Mouse (Mus musculus): ENCODE data around the gene Il18rap. TPM values are rescaled to one million over a fixed set of nuclear protein-coding genes. Genes with fewer than 3 reads are reported as not detected.

The Il18rap gene
- 0.10 TPM in 1 of 2 replicates, not detected in the other for polyA plus RNA-seq (2016; fragmentation: Nextera tagmentation; extraction: Ambion mirVana)

- H3K4me1 ChIP-seq, result no peaks in the 10 kb centered on the region
- H3K36me3 ChIP-seq, result no peaks in the 10 kb centered on the region
- H3K4me3 ChIP-seq, result no peak within 1 kb of the TSS
- 63% methylated on average over 9 of the region's 9 CpGs for WGBS
- H3K9me3 ChIP-seq (replicated peaks), result no peaks in the 10 kb centered on the region; the same call in 1 of the 2 replicates
- no peak for DNase-seq (ENCODE audit: low spot score)
- no peaks in the 10 kb centered on the region for H3K27me3 ChIP-seq (ENCODE audit: low read depth, poor library complexity, severe bottlenecking)
- H3K27ac ChIP-seq (replicated peaks), result no peak within 1 kb of the TSS
Measured at GRCm38 (mm10) chr1:40514851-40515585, at the start of gene Il18rap. Il18rap (plus strand) TSS chr1:40515362.

GRCm38 (mm10) chr1:40465477-40466430, 49.4 kb upstream of the Il18rap start, which contains the start of gene Il18r1:
Il18r1 (plus strand) TSS chr1:40465552.
- Histone ChIP-seq H3K27me3 (ENCODE audit: low read depth, poor library complexity, severe bottlenecking) (no peaks in the 10 kb centered on the region), H3K4me1 (no peaks in the 10 kb centered on the region), H3K9me3 (replicated peaks) (no peaks in the 10 kb centered on the region), H3K27ac (replicated peaks) (no peak within 1 kb of the TSS), H3K36me3 (no peaks in the 10 kb centered on the region), H3K4me3 (no peak within 1 kb of the TSS)
- 46% methylated on average over 20 of the region's 20 CpGs for WGBS
- no peak for DNase-seq (ENCODE audit: low spot score)

DNA sequence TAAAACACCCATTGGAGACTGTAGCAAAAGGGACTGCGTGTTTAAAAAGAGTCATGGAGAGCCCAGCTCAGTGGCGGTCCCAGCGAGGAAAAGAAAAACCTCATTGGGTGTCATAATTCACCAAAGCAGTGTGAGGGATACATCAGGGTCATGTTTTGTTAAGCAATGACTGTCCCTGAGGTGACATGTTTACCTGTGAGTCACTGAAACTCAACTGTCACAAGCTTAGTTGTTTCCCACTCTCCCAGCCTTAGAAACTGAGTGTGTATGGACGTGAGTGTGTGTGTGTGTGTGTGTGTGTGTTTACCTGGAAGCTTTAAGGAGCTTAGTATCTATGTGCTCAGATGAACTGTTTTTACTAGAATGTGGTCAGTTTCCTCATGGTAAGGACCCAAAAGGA, 47.9 kb upstream of the Il18rap start:
- no peaks in the 10 kb centered on the region for H3K36me3 ChIP-seq
- 88% methylated on average over 4 of the region's 4 CpGs for WGBS
- H3K9me3 ChIP-seq (replicated peaks), result no peaks in the 10 kb centered on the region
- no peak overlapping the region for H3K4me3 ChIP-seq
- H3K4me1 ChIP-seq, result no peaks in the 10 kb centered on the region
- no peak for DNase-seq (ENCODE audit: low spot score)
- H3K27ac ChIP-seq (replicated peaks), result no peak overlapping the region
- H3K27me3 ChIP-seq (ENCODE audit: low read depth, poor library complexity, severe bottlenecking), result no peaks in the 10 kb centered on the region

DNA sequence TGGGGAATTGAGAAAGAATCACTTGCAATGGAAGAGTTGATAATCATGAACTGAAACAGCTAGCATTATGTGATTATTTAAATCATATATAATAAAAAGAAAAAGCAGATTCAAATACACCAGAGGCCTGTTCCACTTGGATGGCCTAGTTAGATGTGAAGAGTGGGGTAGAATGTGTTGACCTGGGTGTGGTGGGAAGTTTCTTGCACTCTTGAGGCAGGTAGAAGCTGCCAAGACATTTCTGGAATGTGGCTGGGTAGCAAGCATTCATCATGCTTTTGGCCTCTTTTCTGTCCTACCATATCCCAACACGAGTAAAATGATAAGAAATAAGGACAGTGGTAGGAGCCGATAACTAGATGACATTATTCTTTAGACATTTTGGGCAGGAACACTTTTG, 46.4 kb upstream of the Il18rap start:
- Histone ChIP-seq H3K36me3 (no peaks in the 10 kb centered on the region), H3K27me3 (ENCODE audit: low read depth, poor library complexity, severe bottlenecking) (no peaks in the 10 kb centered on the region), H3K27ac (replicated peaks) (no peak overlapping the region), H3K4me3 (no peak overlapping the region), H3K4me1 (no peaks in the 10 kb centered on the region), H3K9me3 (replicated peaks) (no peaks in the 10 kb centered on the region)
- DNase-seq (ENCODE audit: low spot score), result no peak
- 88% methylated on average over 2 of the region's 2 CpGs for WGBS

GRCm38 (mm10) chr1:40469900-40470299, 45.3 kb upstream of the Il18rap start:
- Histone ChIP-seq H3K36me3 (no peaks in the 10 kb centered on the region), H3K9me3 (replicated peaks) (no peaks in the 10 kb centered on the region), H3K27ac (replicated peaks) (no peak overlapping the region), H3K27me3 (ENCODE audit: low read depth, poor library complexity, severe bottlenecking) (no peaks in the 10 kb centered on the region), H3K4me3 (no peak overlapping the region), H3K4me1 (no peaks in the 10 kb centered on the region)
- WGBS, result 90% methylated on average over 12 of the region's 12 CpGs
- DNase-seq (ENCODE audit: low spot score), result no peak

GRCm38 (mm10) chr1:40472401-40472800, 42.8 kb upstream of the Il18rap start:
- Histone ChIP-seq H3K27ac (replicated peaks) (no peak overlapping the region), H3K27me3 (ENCODE audit: low read depth, poor library complexity, severe bottlenecking) (no peaks in the 10 kb centered on the region), H3K4me1 (no peaks in the 10 kb centered on the region), H3K4me3 (no peak overlapping the region), H3K36me3 (no peaks in the 10 kb centered on the region), H3K9me3 (replicated peaks) (no peaks in the 10 kb centered on the region)
- no peak for DNase-seq (ENCODE audit: low spot score)
- 87% methylated on average over 1 of the region's 1 CpGs for WGBS

- Histone ChIP-seq H3K36me3 (no peaks in the 10 kb centered on the region), H3K27ac (replicated peaks) (no peak overlapping the region), H3K9me3 (replicated peaks) (no peaks in the 10 kb centered on the region), H3K4me1 (no peaks in the 10 kb centered on the region), H3K4me3 (no peak overlapping the region), H3K27me3 (ENCODE audit: low read depth, poor library complexity, severe bottlenecking) (no peaks in the 10 kb centered on the region)
- 92% methylated on average over 4 of the region's 4 CpGs for WGBS
- no peak for DNase-seq (ENCODE audit: low spot score)
Measured at GRCm38 (mm10) chr1:40473640-40474039, 41.5 kb upstream of the Il18rap start.

- H3K27me3 ChIP-seq (ENCODE audit: low read depth, poor library complexity, severe bottlenecking), result no peaks in the 10 kb centered on the region
- WGBS, result 91% methylated on average over 5 of the region's 5 CpGs
- H3K4me1 ChIP-seq, result no peaks in the 10 kb centered on the region
- no peak overlapping the region for H3K27ac ChIP-seq (replicated peaks)
- H3K9me3 ChIP-seq (replicated peaks), result no peaks in the 10 kb centered on the region
- no peaks in the 10 kb centered on the region for H3K36me3 ChIP-seq
- DNase-seq (ENCODE audit: low spot score), result no peak
- no peak overlapping the region for H3K4me3 ChIP-seq
Measured at GRCm38 (mm10) chr1:40474336-40474735, 40.8 kb upstream of the Il18rap start.

DNA sequence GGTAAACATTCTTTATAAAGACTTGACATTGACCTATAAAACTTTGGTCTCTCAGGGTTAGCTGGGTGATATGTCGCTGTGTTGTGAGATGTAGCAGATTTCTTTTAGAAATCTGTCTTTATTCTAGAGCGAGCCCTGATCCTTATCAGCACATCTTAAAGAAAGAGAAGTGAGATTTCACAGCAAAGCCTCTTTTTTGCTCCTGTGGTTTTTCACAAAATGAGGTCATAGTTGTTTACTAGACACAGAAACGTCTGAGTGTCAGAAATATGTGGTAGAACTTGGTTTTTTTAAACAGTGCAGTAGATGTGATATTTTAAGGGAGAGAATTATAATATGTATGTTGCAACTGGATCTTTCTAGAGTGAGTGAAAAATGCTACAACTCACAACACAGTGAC, 39.5 kb upstream of the Il18rap start:
- no peaks in the 10 kb centered on the region for H3K27me3 ChIP-seq (ENCODE audit: low read depth, poor library complexity, severe bottlenecking)
- H3K9me3 ChIP-seq (replicated peaks), result no peaks in the 10 kb centered on the region
- H3K4me3 ChIP-seq, result no peak overlapping the region
- no peak for DNase-seq (ENCODE audit: low spot score)
- no peak overlapping the region for H3K27ac ChIP-seq (replicated peaks)
- H3K36me3 ChIP-seq, result no peaks in the 10 kb centered on the region
- WGBS, result 81% methylated on average over 3 of the region's 3 CpGs
- H3K4me1 ChIP-seq, result no peaks in the 10 kb centered on the region

- Histone ChIP-seq H3K9me3 (replicated peaks) (no peaks in the 10 kb centered on the region), H3K4me3 (no peak overlapping the region), H3K36me3 (no peaks in the 10 kb centered on the region), H3K27ac (replicated peaks) (no peak overlapping the region), H3K4me1 (no peaks in the 10 kb centered on the region), H3K27me3 (ENCODE audit: low read depth, poor library complexity, severe bottlenecking) (no peaks in the 10 kb centered on the region)
- DNase-seq (ENCODE audit: low spot score), result no peak
- 72% methylated on average over 4 of the region's 4 CpGs for WGBS
Measured at GRCm38 (mm10) chr1:40476756-40477155, 38.4 kb upstream of the Il18rap start.

- Histone ChIP-seq H3K9me3 (replicated peaks) (no peaks in the 10 kb centered on the region), H3K27me3 (ENCODE audit: low read depth, poor library complexity, severe bottlenecking) (no peaks in the 10 kb centered on the region), H3K36me3 (no peaks in the 10 kb centered on the region), H3K4me3 (no peak overlapping the region), H3K4me1 (no peaks in the 10 kb centered on the region), H3K27ac (replicated peaks) (no peak overlapping the region)
- 89% methylated on average over 6 of the region's 6 CpGs for WGBS
- no peak for DNase-seq (ENCODE audit: low spot score)
Measured at GRCm38 (mm10) chr1:40479505-40479923, 35.6 kb upstream of the Il18rap start.

GRCm38 (mm10) chr1:40494594-40494993, 20.6 kb upstream of the Il18rap start:
- DNase-seq (ENCODE audit: low spot score), result no peak
- Histone ChIP-seq H3K9me3 (replicated peaks) (no peaks in the 10 kb centered on the region), H3K27me3 (ENCODE audit: low read depth, poor library complexity, severe bottlenecking) (no peaks in the 10 kb centered on the region), H3K4me3 (no peak overlapping the region), H3K4me1 (no peaks in the 10 kb centered on the region), H3K36me3 (no peaks in the 10 kb centered on the region), H3K27ac (replicated peaks) (no peak overlapping the region)
- 85% methylated on average over 4 of the region's 4 CpGs for WGBS

- DNase-seq (ENCODE audit: low spot score), result no peak
- no peaks in the 10 kb centered on the region for H3K36me3 ChIP-seq
- H3K4me3 ChIP-seq, result no peak overlapping the region
- H3K4me1 ChIP-seq, result no peaks in the 10 kb centered on the region
- no peak overlapping the region for H3K27ac ChIP-seq (replicated peaks)
- no peaks in the 10 kb centered on the region for H3K9me3 ChIP-seq (replicated peaks)
- no peaks in the 10 kb centered on the region for H3K27me3 ChIP-seq (ENCODE audit: low read depth, poor library complexity, severe bottlenecking)
- 97% methylated on average over 1 of the region's 1 CpGs for WGBS
Measured at GRCm38 (mm10) chr1:40499708-40500107, 15.5 kb upstream of the Il18rap start.

Data from midbrain, embryonic 10.5 days (tissue).